Mouse (Mus musculus): ENCODE data around the gene Cdc42bpg.
"Not testable (repeated sequence)": the region's sequence is repeated elsewhere in the genome, so short reads cannot be mapped to it uniquely, and the experiment has no call there.

Gene Cdc42bpg

DNA sequence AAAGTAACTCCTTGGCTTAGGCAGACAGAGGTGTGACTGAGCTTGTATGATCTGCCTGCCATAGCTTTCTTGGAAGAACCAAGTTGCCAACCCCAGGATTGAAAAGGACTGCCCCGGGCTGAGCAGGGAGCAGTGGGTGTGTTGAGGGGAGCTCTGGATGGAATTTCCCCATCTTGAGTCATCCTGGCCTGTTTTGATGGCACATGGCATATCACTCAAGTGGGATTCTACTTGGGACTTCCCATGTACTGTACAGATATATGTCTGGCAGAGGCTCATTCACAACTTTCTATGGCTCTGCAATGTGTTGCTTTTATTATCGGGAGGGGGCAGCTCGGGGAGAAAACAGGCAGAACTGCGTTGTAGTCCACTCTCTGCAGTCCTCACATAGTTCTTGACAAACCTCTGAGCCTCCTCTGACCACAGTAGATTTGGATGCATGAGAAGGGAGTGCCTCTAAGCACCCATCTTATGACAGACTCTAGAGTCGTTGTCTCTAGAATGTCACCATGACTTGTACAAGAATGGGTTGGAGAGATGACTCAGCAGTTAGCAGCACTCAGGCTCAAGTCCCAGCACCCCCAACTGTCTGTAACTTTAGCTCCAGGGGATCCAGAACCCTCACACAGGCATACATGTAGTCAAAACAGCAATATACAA lies 9.6 kb upstream of the Cdc42bpg start:
- DNase-seq (ENCODE audit: low spot score in 2 of 2): no peak

DNA sequence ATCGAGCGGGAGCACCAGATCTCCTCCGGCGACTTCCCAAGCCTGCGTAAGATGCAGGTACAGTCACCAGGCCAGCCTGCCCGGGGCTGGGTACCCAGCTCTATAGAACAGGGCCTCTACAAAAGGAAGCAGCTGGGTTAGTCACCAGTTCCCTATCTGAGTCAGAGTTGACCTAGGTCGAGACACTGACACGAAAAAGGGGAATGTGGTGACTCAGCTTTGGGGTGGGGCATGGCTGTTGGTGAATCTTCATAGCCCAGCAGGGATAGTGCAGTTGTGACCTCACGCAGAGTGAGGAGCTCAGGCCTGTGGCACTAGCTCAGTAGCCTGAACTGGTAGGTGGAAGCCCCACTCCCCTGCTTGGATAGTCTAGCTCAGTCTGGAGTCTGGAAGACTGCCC lies 8.6 kb upstream of the Cdc42bpg start:
- peak; percentile 52 to 65 for DNase-seq (ENCODE audit: low spot score in 2 of 2)

DNA sequence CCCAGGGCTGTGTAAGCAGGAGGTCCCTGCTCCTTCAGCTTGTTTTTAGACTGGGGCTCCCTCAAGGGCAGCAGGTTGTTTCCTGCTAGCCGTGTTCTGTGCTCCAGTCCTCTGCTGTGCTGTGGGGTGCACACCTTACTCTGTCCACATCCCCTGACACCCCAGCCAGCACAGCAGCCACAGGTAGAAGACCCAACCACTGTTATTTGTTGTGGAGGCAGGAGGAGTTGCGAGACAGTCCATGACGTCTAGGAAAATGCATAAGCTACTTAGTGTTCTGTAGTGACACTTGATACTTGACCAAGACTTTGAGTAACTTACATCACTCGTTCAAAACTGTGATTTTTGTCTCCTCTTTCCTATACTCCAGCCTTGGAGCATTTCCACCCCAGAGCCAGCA lies 7.3 kb upstream of the Cdc42bpg start:
- no peak for DNase-seq (ENCODE audit: low spot score in 2 of 2)

DNA sequence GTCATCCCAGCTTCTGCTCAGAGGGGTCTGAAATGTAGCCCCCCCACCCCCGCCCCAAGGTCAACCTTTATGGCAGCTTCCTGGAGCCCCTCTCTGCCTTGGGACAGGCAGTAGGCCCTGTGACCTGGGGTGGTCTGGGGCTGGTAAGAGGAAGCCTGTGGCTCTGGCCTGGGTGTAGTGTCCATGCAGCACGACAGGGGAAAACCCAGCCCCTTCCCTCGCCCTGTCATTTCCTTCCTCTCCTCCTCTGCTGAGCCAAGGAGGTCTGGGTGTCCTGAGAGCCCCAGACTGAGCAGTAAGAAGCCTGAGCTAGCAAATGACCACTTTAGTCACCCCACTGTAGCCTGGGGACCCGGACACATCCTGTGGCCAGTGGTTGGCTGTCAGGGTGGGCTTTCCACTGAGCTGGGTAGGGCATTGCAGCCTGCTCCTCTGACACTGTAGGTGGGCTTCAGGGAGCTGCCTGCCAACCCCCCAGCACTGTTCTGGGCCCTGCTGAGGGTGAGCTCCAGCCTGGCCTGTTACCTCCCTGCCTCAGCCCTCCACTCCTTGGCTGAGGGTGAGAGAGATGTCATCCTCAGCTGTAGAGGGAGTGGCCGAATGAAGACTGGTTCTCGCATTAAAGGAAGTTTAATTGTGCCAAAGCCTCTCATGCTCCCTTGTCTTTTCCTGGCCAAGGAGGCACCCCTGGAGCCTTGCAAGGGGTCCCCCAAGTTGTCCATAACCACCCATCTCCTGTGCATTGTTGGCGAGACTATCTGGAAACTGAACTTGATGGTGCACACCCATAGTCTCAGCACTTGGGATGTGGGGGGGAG lies 6.6 kb upstream of the Cdc42bpg start:
- peak; percentile 45 to 55 for DNase-seq (ENCODE audit: low spot score in 2 of 2)

DNA sequence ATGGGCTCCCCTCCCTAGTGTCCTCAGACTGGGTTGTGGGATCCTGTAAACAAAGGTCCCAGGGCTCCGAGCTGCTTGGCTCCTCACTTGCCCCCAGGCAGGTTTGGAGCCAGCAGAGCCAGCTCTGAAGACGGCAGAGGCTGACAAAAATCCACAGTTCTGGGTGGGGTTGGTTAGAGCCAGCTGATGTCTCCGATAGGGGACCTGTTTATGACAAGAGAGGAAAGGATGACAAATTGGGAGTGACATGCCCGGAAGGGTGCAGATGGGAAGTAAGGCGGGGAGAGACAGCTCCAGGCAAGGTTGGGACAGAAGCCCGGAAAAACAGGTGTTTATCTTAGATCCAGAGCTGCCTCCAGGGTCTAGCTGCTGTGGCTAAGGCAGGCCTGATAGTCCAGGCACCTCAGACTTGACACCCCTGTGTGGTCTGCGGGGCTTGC lies 5.8 kb upstream of the Cdc42bpg start:
- DNase-seq (ENCODE audit: low spot score in 2 of 2): peak; percentile 52 to 68

DNA sequence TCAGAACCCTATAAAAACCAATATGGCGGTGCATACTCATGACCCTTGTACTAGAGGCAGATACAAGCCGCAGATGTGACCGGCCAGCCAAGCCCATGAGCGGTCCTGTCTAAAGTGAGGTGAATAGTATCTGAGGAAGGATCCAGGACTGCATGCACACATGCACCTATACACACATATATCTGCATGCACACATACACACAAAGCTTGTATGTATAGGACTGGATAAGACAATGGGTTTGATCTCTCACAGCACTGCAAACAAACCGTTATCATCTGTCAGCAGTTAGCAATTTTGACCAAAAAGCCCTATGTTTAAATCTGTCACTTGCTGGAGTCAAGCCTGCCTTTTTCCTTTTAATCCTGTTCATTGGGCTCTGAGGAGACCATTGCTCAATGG lies 4.1 kb upstream of the Cdc42bpg start:
- no peak for DNase-seq (ENCODE audit: low spot score in 2 of 2)

DNA sequence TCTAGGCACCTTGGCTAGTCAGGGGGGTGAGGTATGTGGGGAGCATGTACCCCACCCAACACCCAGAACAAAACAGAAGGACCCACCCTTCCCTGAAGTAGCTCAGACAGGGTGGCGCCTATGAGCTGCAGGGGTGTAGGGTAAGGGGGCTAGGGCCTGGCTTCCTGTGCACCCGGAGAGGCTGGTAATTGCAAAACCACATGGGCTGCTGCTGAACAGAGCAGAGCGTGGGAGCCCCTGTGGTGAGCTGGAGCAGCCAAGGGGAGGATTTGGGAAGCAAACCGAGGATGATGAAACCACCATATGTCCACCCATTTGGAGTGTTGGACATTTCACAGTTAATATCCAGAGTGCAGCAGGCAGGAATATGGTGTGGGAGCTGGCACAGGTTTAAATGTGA lies 3.7 kb upstream of the Cdc42bpg start:
- DNase-seq (ENCODE audit: low spot score in 2 of 2): peak in 1 of 2 experiments; percentile 27

DNA sequence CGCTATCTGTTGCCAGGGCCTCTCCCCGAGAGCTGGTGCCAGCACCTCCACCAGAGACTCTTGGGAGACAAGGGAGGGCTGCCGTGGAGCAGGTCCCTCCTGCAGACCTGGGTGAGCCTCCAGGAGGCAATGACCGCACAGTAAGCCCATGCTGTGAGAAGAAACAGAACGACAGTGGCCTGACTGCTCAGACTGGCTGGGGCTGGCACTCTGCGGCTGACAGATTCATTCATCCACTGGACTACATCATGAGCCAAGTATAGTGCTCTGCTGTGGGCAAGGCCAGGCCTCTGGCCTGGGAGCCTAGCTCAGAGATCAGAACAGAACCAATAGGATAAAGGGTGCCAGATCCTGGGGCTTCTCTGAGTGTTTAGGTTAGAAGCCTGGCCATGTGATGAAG lies 2.4 kb upstream of the Cdc42bpg start:
- no peak for DNase-seq (ENCODE audit: low spot score in 2 of 2)

DNA sequence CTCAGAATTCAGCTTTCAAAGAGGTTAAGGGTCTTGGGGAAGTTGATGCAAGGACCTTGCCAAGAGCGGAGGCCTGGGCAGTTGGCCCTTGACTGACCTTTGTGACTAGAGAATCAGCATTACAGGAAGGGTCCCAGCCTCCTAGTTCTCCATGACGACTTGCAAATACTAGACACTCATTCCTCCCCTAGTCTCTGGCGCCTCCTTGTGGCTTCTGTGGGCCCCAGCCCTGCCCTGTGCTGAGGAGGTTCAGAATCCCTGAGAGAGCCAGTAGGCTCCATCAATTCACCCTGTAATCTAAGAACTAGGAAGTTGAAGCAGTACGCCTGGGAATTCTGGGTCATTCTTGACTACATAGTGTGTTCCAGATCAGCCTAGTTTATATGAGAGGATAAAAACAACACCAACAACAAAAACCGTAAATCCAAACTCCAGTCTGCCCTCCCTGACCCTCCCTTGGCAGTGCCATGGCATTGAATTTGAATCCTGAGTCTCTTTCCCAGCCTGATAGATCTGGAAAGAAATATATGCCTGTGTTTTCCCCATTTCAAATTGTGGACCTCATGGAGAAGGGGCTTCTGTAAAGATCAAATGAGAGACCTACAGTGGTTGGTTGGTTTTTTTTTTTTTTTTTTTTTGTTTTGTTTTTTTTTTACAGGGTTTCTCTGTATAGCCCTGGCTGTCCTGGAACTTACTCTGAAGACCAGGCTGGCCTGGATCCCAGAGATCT lies 1.3 kb upstream of the Cdc42bpg start:
- peak; percentile 86 to 89 for DNase-seq (ENCODE audit: low spot score in 2 of 2)

DNA sequence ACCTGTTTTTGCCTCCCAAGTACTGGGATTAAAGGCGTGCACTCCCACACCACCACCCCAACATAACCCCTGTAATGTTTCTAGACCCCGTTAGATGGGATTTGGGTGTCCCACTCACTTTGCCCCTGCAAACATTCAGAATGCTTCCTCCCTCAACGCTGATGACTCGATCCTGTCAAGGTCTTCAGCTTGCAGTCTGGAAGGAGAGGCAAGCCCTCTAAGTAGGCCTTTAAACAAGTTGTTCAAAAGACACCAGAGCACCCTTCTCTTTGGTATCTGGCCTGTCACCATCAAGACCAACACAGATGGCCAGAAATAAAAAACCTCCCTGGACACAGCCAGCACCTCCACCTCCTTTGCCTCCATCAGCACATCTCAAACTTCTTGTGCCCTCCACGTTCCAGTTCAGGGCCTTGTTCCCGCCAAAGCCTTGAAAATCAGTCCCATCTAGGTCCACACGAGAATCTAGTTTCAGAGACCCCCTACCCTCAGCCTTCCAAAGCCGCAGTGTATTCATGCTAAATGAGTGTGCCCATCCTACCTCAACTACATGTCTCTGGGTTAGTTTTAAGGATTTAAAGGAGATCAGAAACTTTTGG lies 640 bp upstream of the Cdc42bpg start:
- DNase-seq (ENCODE audit: low spot score in 2 of 2): no peak

DNA sequence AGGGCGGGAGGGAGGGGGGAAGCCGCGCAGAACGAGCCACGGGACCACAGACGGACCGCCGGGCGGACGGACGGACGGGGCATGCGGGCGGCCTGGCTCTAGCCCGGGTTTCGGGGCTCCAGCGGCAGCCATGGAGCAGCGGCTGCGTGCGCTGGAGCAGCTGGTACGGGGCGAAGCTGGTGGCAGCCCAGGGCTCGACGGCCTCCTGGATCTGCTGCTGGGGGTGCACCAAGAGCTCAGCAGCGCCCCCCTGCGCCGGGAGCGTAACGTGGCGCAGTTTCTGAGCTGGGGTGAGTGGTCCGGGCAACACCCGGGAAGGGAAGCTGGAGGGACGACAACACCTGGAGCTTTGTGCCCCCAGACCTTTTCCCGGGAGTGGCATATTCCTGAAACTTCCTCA lies 330 bp downstream of the Cdc42bpg start:
- peak; percentile 69 to 73 for DNase-seq (ENCODE audit: low spot score in 2 of 2)

DNA sequence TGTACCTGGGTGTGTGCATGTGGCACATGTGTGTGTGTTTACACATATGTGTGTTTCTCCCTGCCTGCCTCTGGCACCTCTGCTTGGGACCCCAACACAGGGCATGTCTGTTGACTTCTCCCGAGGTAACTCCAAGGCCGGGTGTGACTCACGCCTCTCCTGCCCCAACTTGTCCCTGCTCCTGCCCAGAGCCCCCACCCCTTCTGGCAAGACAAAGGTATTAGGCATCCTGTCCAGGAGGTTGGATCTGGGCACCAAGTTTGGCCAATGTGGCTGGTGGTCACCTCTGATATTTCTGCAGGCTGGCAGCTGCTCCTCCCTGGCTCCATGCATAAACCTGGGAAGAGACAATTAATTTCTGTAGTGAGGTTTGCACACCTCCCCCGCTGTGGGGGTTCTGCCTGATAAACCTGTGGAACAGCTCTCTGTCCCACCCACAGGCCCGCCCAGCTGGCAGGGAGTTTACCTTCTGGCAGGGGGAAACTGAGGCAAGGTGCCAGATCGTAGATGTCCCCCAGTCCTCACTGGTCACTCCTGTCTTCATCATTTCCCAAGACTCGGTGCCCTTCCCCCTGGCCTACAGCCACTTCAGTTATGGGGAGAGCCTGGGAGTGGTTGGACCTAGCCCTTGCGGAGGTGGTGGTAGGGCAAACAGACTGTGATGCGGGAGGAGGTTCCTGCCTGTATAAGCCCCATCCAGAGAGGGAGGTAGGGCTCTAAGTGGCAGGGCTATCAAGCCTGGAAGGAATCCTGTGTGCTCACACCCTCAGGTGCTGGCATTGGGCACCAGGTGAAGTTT lies 1.7 kb downstream of the Cdc42bpg start:
- DNase-seq (ENCODE audit: low spot score in 2 of 2): no peak

DNA sequence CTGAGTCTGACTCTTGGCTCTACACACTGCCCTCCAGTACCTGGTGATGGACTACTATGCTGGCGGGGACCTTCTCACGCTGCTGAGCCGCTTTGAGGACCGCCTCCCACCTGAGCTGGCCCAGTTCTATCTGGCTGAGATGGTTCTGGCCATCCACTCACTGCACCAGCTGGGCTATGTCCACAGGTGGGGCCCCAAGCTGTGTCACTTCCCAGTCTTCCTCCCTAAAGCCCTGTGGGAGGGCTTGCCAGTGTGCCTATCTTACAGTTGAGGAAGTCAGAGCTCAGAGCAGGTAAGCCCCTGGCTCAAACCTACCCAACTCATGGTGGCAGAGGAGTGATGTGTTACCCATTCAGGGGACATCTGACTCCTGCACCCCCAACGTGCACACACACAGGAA lies 3.9 kb downstream of the Cdc42bpg start:
- DNase-seq (ENCODE audit: low spot score in 2 of 2): no peak

DNA sequence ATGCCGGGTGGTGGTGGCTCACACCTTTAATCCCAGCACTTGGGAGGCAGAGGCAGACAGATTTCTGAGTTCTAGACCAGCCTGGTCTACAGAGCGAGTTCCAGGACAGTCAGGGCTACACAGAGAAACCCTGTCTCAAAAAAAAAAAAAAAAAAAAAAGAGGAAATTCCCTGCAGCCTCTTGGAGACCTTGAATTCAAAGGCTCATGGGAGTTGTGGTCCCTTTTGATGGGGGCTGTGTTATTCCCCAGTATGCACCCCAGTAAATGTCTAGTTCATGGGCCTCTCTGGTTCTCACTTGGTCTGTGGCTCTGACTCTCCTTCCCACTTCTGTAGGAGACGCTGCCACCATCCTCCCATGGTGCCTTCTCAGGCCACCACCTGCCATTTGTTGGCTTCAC lies 5.5 kb downstream of the Cdc42bpg start:
- DNase-seq (ENCODE audit: low spot score in 2 of 2): not testable (repeated sequence)

DNA sequence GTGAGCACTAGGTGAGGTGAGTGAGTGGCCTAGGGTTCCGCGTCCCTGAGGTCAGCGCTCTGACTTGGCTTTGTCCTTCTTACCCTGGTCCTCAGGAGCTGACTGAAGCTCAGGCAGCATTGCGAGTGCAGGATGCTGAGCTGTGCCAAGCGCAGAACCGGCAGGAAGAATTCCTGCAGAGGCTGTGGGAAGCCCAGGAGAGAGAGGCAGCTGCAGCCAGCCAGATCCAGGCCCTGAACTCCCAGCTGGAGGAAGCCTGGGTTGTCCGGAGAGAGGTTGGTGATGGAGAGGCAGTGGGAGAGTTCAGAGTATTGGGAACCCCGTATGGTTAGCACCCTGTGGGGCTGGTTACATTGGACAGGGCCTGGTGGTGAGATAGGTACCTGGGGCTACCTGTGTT lies 7.5 kb downstream of the Cdc42bpg start:
- no peak for DNase-seq (ENCODE audit: low spot score in 2 of 2)

DNA sequence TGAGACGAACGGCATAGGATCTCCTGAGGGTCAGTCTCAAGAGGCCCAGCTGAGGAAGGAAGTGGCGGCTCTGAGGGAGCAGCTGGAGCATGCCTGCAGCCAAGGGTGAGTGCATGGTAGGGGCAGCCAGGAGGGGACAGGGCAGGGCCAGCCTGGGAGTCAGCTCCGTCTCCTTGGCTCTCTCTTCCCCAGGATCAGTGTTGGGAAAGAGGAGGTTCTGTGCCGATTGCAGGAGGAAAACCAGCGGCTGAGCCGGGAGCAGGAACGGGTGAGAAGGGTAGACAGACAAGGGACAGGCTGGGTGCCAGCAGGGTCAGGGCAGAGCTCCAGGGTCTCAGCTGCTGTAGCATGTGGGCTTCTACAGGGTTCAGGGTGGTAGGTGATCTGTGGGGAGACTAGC lies 8.3 kb downstream of the Cdc42bpg start:
- DNase-seq (ENCODE audit: low spot score in 2 of 2): no peak

DNA sequence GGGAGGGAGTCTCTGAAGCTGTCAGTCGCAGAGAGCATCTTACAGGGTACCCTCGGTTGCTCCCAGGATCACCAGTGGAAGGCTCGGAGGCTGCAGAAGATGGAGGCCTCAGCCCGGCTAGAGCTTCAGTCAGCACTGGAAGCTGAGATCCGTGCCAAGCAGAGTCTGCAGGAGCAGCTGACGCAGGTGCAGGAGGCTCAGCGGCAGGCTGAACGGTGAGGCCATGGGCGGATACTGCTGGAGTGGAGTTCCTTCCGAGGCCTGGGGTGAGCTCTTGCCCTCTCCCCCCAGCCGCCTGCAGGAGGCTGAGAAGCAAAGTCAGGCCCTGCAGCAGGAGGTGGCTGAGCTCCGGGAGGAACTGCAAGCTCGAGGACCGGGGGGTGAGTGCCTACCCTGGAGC lies 9.3 kb downstream of the Cdc42bpg start:
- DNase-seq (ENCODE audit: low spot score in 2 of 2): no peak

DNA sequence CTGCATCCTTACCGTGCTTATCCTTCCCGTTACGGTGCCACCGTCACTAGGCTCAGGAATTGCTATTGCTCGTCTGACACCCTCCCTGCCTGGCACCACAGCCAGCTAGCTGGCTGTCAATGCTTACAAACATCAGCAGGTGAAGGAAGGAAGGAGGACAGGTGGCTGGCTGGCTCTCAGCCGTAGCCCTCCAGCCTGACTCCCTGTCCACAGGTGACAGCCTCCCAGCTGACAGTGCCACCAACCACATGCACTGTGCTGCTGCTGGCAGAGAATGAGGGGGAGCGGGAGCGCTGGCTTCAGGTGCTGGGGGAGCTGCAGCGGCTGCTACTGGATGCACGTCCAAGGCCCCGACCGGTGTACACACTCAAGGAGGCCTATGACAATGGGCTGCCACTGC lies 11.9 kb downstream of the Cdc42bpg start:
- no peak for DNase-seq (ENCODE audit: low spot score in 2 of 2)

DNA sequence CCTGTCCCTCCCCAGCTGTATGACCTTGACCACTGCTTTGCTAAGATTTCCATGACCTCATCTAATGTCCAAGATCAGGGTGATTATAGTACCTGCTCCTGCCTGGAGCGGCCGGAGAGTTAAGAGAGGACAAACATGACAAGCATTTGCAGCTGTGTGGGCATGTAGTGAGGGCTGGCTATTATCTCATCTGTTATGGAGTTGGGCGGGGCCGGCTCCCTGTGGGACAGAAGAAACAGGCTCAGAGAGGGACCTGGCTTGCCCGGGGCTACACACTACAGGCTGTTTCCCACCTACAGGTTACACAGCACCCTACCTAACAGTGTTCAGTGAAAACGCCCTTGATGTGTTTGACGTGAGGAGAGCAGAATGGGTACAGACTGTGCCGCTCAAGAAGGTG lies 15.1 kb downstream of the Cdc42bpg start:
- DNase-seq (ENCODE audit: low spot score in 2 of 2): no peak

DNA sequence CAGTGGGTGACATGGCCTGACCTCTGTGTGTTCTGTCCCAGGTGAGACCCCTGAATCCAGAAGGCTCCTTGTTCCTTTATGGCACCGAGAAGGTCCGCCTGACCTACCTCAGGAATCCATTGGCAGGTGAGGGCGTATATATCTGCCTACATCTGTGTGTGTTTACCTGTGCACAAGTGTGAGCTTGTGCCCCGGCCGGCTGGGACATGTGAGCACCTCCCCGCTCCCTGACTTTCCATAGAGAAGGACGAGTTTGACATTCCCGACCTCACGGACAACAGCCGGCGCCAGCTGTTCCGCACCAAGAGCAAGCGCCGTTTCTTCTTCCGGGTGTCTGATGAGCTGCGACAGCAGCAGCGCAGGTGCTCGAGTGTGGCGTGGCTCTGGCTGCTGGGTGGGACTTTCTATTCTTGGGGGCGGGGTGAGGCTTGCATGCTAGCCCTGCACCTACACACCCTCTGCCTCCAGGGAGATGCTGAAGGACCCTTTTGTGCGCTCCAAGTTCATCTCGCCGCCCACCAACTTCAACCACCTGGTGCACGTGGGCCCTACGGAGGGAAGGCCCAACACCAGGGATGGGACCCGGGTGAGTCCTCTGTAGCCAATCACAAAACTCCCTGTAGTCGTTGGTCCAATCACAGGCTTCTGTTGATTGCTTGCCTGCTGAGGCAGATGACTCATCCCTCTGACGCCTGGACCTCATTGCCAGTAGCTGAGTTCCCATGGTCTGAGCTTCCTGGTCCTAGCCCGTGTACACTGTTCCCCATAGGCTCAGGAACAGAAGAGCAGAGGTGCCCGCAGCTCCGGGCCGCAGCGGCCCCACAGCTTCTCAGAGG lies 15.7 kb downstream of the Cdc42bpg start:
- DNase-seq (ENCODE audit: low spot score in 2 of 2): no peak

DNA sequence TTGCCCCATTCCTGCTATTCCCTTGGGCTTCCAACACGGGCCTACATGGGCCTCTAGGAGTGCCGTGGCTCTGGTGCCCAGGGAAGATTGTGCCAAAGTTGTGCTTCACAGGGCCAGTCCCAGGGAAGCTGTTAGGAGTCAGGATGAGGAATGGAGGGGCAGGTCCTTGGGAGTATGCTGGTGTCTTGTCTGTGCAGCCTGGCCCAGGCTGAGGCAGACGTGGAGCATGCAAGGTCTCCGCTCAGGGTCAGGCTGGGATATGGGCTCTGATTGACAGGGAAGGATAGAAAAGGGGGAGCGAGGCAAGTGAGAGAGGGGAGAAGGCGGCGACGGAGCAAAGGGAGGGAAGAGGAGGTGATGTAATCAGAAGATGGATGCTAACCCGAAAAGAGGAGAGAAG lies 18.5 kb downstream of the Cdc42bpg start:
- DNase-seq (ENCODE audit: low spot score in 2 of 2): no peak

Data from spleen, postnatal 36 days (tissue).